ENCODE assay signal across 10 mouse cellular contexts in genomic region chr5:142794161-142794560, GRCm38 (mm10). TPM values are rescaled to one million over a fixed set of nuclear protein-coding genes. Genes with fewer than 3 reads are reported as not detected.
A peak's percentile ranks its signal among the peaks of the same experiment; 100 is the strongest.
DNase-seq lines count a peak whose midpoint lies in the region; ATAC-seq and TF ChIP-seq lines count a peak whose summit lies in the region.
"Had no signal": no experiment of that assay in that cellular context is flagged by ENCODE, and none has a peak within 500 bp of the region (broad histone marks: within the 10 kb centered on the region; RNA-seq: fewer than 3 reads in every experiment).

No protein-coding gene starts in this region.

- TF ChIP-seq POLR2A in CH12.LX (IDR thresholded peaks at IDR 0.05; ENCODE audit: low read depth, low read length): no peak

- 90% methylated on average over 2 of the region's 2 CpGs for WGBS in hindbrain, embryonic 10.5 days
- 91% methylated on average over 2 of the region's 2 CpGs for WGBS in hindbrain, embryonic 11.5 days
- 70% methylated on average over 2 of the region's 2 CpGs for WGBS in heart, embryonic 16.5 days
- 89% methylated on average over 2 of the region's 2 CpGs for WGBS in neural tube, embryonic 15.5 days

- no peak overlapping the region for H3K4me3 ChIP-seq in hindbrain, embryonic 10.5 days
- no peak overlapping the region for H3K4me3 ChIP-seq in hindbrain, embryonic 11.5 days (ENCODE audit: low read depth, low read length)
- peak overlapping the region; percentile 55 to 79 (median 69) for H3K4me3 ChIP-seq in CH12.LX (replicated peaks in 1 of 3; ENCODE audit: low read depth in 2 of 3, low read length in 2 of 3, poor library complexity in 1 of 3)
- H3K4me3 ChIP-seq in heart, embryonic 16.5 days (ENCODE audit: low read length): peak overlapping the region; percentile 35; the same call in 1 of the 2 replicates
- no peak overlapping the region for H3K4me3 ChIP-seq in neural tube, embryonic 15.5 days (replicated peaks)
- H3K4me3 ChIP-seq: embryonic facial prominence, embryonic 12.5 days; hindbrain, embryonic 15.5 days had no signal

- TF ChIP-seq RAD21 in CH12.LX (IDR thresholded peaks at IDR 0.05; ENCODE audit: low read depth, low read length): no peak

- no peak for DNase-seq in hindbrain, embryonic 10.5 days (ENCODE audit: low spot score)
- DNase-seq in hindbrain, embryonic 11.5 days (ENCODE audit: low spot score): no peak
- peak; percentile 5 for DNase-seq in CH12.LX (ENCODE audit: extremely low read depth)
- DNase-seq in right cerebral cortex, postnatal 36 days (ENCODE audit: low spot score in 2 of 2): no peak
- no peak for DNase-seq in gastrocnemius, postnatal 10 days
- no peak for DNase-seq in urinary bladder, postnatal 14 days (ENCODE audit: low spot score)

- no peak for TF ChIP-seq EP300 in CH12.LX (IDR thresholded peaks at IDR 0.05; ENCODE audit: low read length)

- H3K27me3 ChIP-seq in hindbrain, embryonic 10.5 days (ENCODE audit: insufficient read depth, poor library complexity, severe bottlenecking): no peaks in the 10 kb centered on the region
- no peaks in the 10 kb centered on the region for H3K27me3 ChIP-seq in hindbrain, embryonic 11.5 days (ENCODE audit: control insufficient read depth, insufficient read depth, low read length)
- H3K27me3 ChIP-seq in CH12.LX (replicated peaks): no peaks in the 10 kb centered on the region
- no peaks in the 10 kb centered on the region for H3K27me3 ChIP-seq in heart, embryonic 16.5 days (ENCODE audit: control insufficient read depth, insufficient read depth, low read length)
- no peaks in the 10 kb centered on the region for H3K27me3 ChIP-seq in neural tube, embryonic 15.5 days (replicated peaks)
- H3K27me3 ChIP-seq: embryonic facial prominence, embryonic 12.5 days; hindbrain, embryonic 15.5 days had no signal

- no peak overlapping the region for H3K9ac ChIP-seq in hindbrain, embryonic 11.5 days (ENCODE audit: low read depth, low read length)
- peak overlapping the region; percentile 73 for H3K9ac ChIP-seq in CH12.LX (ENCODE audit: insufficient read depth, low read depth)
- peak overlapping the region; percentile 55 for H3K9ac ChIP-seq in heart, embryonic 16.5 days (ENCODE audit: low read length)
- H3K9ac ChIP-seq in neural tube, embryonic 15.5 days (replicated peaks): no peak overlapping the region; the same call in 1 of the 2 replicates
- H3K9ac ChIP-seq: embryonic facial prominence, embryonic 12.5 days; hindbrain, embryonic 15.5 days had no signal

- peaks cover 19% of the 10 kb centered on the region; the same call in 1 of the 2 replicates for H3K79me2 ChIP-seq in CH12.LX (replicated peaks; ENCODE audit: control insufficient read depth, extremely low read depth, insufficient read depth, poor library complexity, severe bottlenecking)

- peaks cover 81% of the 10 kb centered on the region for H3K36me3 ChIP-seq in hindbrain, embryonic 10.5 days
- H3K36me3 ChIP-seq in hindbrain, embryonic 11.5 days (ENCODE audit: control insufficient read depth, insufficient read depth, low read length): peaks cover 3% of the 10 kb centered on the region; the same call in 1 of the 2 replicates
- H3K36me3 ChIP-seq in CH12.LX (replicated peaks in 1 of 2; ENCODE audit: control insufficient read depth in 1 of 2, insufficient read depth in 1 of 2, low read length in 1 of 2): peaks cover 2 to 30% of the 10 kb centered on the region in 2 experiments
- peaks cover 8% of the 10 kb centered on the region for H3K36me3 ChIP-seq in heart, embryonic 16.5 days (ENCODE audit: control insufficient read depth, insufficient read depth)
- H3K36me3 ChIP-seq in neural tube, embryonic 15.5 days: peaks cover 9% of the 10 kb centered on the region

- peaks cover 44% of the 10 kb centered on the region for H3K4me1 ChIP-seq in hindbrain, embryonic 10.5 days (replicated peaks)
- 0 out of 2 replicates have a peak, but pooled peaks cover 2% of the 10 kb centered on the region for H3K4me1 ChIP-seq in hindbrain, embryonic 11.5 days (replicated peaks; ENCODE audit: control insufficient read depth, insufficient read depth, low read length)
- peaks cover 4 to 19% of the 10 kb centered on the region in 2 experiments; a peak in 2 of 4 replicates for H3K4me1 ChIP-seq in CH12.LX (ENCODE audit: control insufficient read depth in 1 of 2, insufficient read depth in 2 of 2)
- H3K4me1 ChIP-seq in heart, embryonic 16.5 days (ENCODE audit: control insufficient read depth, insufficient read depth, low read length): peaks cover 44% of the 10 kb centered on the region
- peaks cover 75% of the 10 kb centered on the region for H3K4me1 ChIP-seq in neural tube, embryonic 15.5 days

- dilution Hi-C loops in CH12.LX (cut with MboI; ENCODE audit: extremely low pct_ligation_motif_present, extremely low pct_unique_long_range_greater_than_20kb, low sequenced_read_pairs): no loop called here

- H3K27ac ChIP-seq in hindbrain, embryonic 10.5 days: 0 out of 2 replicates have a peak overlapping the region, but pooled peaks have one; percentile 30
- H3K27ac ChIP-seq in hindbrain, embryonic 11.5 days (ENCODE audit: low read depth, low read length): no peak overlapping the region
- peak overlapping the region; percentile 57 for H3K27ac ChIP-seq in CH12.LX (ENCODE audit: insufficient read depth, low read depth)
- peak overlapping the region; percentile 66; the same call in 1 of the 2 replicates for H3K27ac ChIP-seq in heart, embryonic 16.5 days (ENCODE audit: low read length)
- H3K27ac ChIP-seq in neural tube, embryonic 15.5 days (replicated peaks): 0 out of 2 replicates have a peak overlapping the region, but pooled peaks have one; percentile 19
- H3K27ac ChIP-seq: embryonic facial prominence, embryonic 12.5 days had no signal

- no peaks in the 10 kb centered on the region for H3K9me3 ChIP-seq in hindbrain, embryonic 10.5 days
- no peaks in the 10 kb centered on the region for H3K9me3 ChIP-seq in hindbrain, embryonic 11.5 days (ENCODE audit: control insufficient read depth, low read length)
- H3K9me3 ChIP-seq in CH12.LX (replicated peaks; ENCODE audit: low read length): no peaks in the 10 kb centered on the region
- H3K9me3 ChIP-seq in heart, embryonic 16.5 days (replicated peaks; ENCODE audit: control insufficient read depth, low read length): no peaks in the 10 kb centered on the region
- no peaks in the 10 kb centered on the region for H3K9me3 ChIP-seq in neural tube, embryonic 15.5 days (replicated peaks)
- H3K9me3 ChIP-seq: embryonic facial prominence, embryonic 12.5 days; hindbrain, embryonic 15.5 days had no signal

- in situ Hi-C loops in CH12.LX (cut with MboI; ENCODE audit: low pct_ligation_motif_present, low pct_unique_long_range_greater_than_20kb, low sequenced_read_pairs): no loop called here

- TF ChIP-seq CTCF in CH12.LX (conservative IDR thresholded peaks at IDR 0.05 in 1 of 2, IDR thresholded peaks at IDR 0.05 in 1 of 2; ENCODE audit: low read depth in 2 of 2, low read length in 2 of 2): no peak

- H3K4me2 ChIP-seq in hindbrain, embryonic 11.5 days (replicated peaks; ENCODE audit: low read depth, low read length): no peak overlapping the region
- H3K4me2 ChIP-seq in CH12.LX (ENCODE audit: insufficient read depth, low read depth, poor library complexity, severe bottlenecking): peak overlapping the region; percentile 9; the same call in 1 of the 2 replicates
- H3K4me2 ChIP-seq in heart, embryonic 16.5 days (ENCODE audit: low read depth, low read length): peak overlapping the region; percentile 18
- H3K4me2 ChIP-seq in neural tube, embryonic 15.5 days: no peak overlapping the region
- H3K4me2 ChIP-seq: embryonic facial prominence, embryonic 12.5 days; hindbrain, embryonic 15.5 days had no signal

- ATAC-seq in hindbrain, embryonic 11.5 days (ENCODE audit: low FRiP score): no peak
- ATAC-seq in heart, embryonic 16.5 days (replicated peaks; ENCODE audit: extremely low read depth, insufficient read depth, low FRiP score): no peak
- ATAC-seq in neural tube, embryonic 15.5 days (ENCODE audit: low FRiP score): no peak

TF ChIP-seq in CH12.LX, 34 proteins besides CTCF, POLR2A, EP300 and RAD21:
- TF ChIP-seq MAFK (IDR thresholded peaks at IDR 0.05; ENCODE audit: insufficient replicate concordance, low read length): no peak
- TF ChIP-seq USF1 (IDR thresholded peaks at IDR 0.05; ENCODE audit: low read depth, low read length): no peak
- no peak for TF ChIP-seq NELFE (IDR thresholded peaks at IDR 0.05; ENCODE audit: low read depth, low read length)
- TF ChIP-seq HCFC1 (IDR thresholded peaks at IDR 0.05; ENCODE audit: low read depth, low read length): no peak
- 0 out of 2 replicates have a peak, but pooled peaks have one; percentile 74 for TF ChIP-seq MXI1 (IDR thresholded peaks at IDR 0.05; ENCODE audit: low read depth, low read length)
- TF ChIP-seq POLR2AphosphoS2 (IDR thresholded peaks at IDR 0.05; ENCODE audit: low read depth, low read length): no peak
- no peak for TF ChIP-seq E2F4 (IDR thresholded peaks at IDR 0.05; ENCODE audit: insufficient replicate concordance, low read depth, low read length)
- TF ChIP-seq TCF12 (IDR thresholded peaks at IDR 0.05; ENCODE audit: low read depth, low read length): no peak

RNA-seq across cellular contexts. Expression of gene Tnrc18, which starts 23.3 kb away (rescaled TPM):
- 25.2 and 39.3 TPM in 2 replicates for polyA plus RNA-seq in hindbrain, embryonic 10.5 days (2016; fragmentation: Nextera tagmentation; extraction: Ambion mirVana)
- polyA plus RNA-seq in hindbrain, embryonic 11.5 days (2014; fragmentation: Nextera tagmentation; extraction: Ambion mirVana): 30.7 and 44.0 TPM in 2 replicates
- total RNA-seq in CH12.LX (2012; rRNA removed) (5.2 and 5.4 TPM in 2 replicates), CH12.LX (2014; rRNA removed) (0.71 and 0.80 TPM in 2 replicates)
- polyA plus RNA-seq in CH12.LX (2012; ENCODE audit: insufficient read length, low read depth): 7.7 and 8.0 TPM in 2 replicates
- polyA plus RNA-seq in heart, embryonic 16.5 days (2015; fragmentation: Nextera tagmentation; extraction: Ambion mirVana): 17.6 and 18.6 TPM in 2 replicates
- polyA plus RNA-seq in neural tube, embryonic 15.5 days (2015; fragmentation: Nextera tagmentation; extraction: Ambion mirVana): 22.5 and 26.0 TPM in 2 replicates
- total RNA-seq in gastrocnemius, postnatal 10 days (2021): 10 to 100 TPM; 44.8 to 64.7 TPM

Comparison
In these comparisons a context has a peak if more than half of its experiments do, and no peak if none do; other contexts are left out.
1. H3K4me3 ChIP-seq: peak in CH12.LX (3 of 3) and heart, embryonic 16.5 days (single experiment); none in hindbrain, embryonic 10.5 days (single experiment), hindbrain, embryonic 11.5 days (single experiment) and neural tube, embryonic 15.5 days (single experiment).
2. H3K4me2 ChIP-seq: peak in CH12.LX (single experiment) and heart, embryonic 16.5 days (single experiment); none in hindbrain, embryonic 11.5 days (single experiment) and neural tube, embryonic 15.5 days (single experiment).
3. H3K9ac ChIP-seq: peak in CH12.LX (single experiment) and heart, embryonic 16.5 days (single experiment); none in hindbrain, embryonic 11.5 days (single experiment) and neural tube, embryonic 15.5 days (single experiment).